Mouse (Mus musculus): ENCODE measurements at regions not wholly inside any gene's neighbourhood (a gene's known extent, or its start where the extent isn't known, plus 50 kb on each side); places are given as distances from the start of the nearest gene placed in this dataset.

GRCm38 (mm10) chr10:96841128-96841527, 224.3 kb downstream of the Btg1 start:
- TF ChIP-seq CTCF (IDR thresholded peaks at IDR 0.05; ENCODE audit: control insufficient read depth, insufficient read depth, low read length) (no peak), POLR2A (IDR thresholded peaks at IDR 0.05; ENCODE audit: borderline replicate concordance, control insufficient read depth, low read depth, low read length) (no peak)

All from bone marrow, adult 2 months (tissue).